Mouse (Mus musculus): Measurements from ENCODE around the gene Vmn2r67.
"Not testable (repeated sequence)": the region's sequence is repeated elsewhere in the genome, so short reads cannot be mapped to it uniquely, and the experiment has no call there.

The Vmn2r67 gene

DNA sequence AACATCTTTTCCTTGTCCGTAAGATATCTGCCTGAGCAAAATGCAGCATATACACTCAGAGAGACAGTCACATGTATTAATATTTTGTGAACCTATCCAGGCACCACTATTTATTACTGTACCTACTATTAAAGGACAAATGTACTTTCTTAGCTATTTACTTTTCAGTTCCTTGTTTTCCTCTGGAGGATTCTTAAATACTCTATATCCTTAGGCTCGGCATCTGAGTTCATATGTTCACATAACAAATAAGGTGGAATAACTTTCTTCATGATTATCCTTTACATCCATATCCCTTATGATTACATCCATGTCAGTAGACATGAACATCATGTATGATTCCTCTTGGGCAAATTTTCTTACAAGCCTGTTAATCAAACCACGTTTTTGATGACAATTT is at the start of gene Vmn2r67:
TSS of gene Vmn2r67 (minus strand) at position 101 of the 400 bp plus-strand sequence.
- no peak for DNase-seq (ENCODE audit: low spot score)

DNA sequence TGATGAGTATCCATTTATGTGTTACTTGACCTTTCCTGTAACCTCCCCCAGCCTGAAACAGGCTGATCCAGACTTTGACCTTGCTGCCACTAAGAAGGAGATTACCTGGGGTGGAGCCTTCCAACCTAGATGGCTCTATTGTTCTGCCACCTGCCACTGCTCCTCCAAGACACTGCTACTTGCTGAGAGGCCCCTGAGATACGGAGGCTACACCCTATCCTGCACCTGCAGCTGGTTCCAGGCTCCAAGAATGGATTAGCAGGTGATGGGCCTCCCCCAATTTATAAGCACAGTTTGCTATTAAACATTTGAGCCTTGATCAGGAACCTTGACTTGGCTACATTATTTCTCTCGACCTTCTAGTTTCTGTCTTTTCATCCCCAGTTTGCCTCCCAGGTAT is 51.3 kb downstream of the Vmn2r67 start:
- DNase-seq (ENCODE audit: low spot score), result not testable (repeated sequence)
